In genomic region chr2:69014241-69014640, GRCm38 (mm10) we compare ENCODE assay signal across 20 mouse cellular contexts.
DNase-seq lines count a peak whose midpoint lies in the region; ATAC-seq and TF ChIP-seq lines count a peak whose summit lies in the region.
"Had no signal": no experiment of that assay in that cellular context is flagged by ENCODE, and none has a peak within 500 bp of the region (broad histone marks: within the 10 kb centered on the region; RNA-seq: fewer than 3 reads in every experiment).

No protein-coding gene starts in this region.

- peak; percentile 63 for DNase-seq in cerebellum, adult 11 months
- peak; percentile 72 to 82 for DNase-seq in cerebellum, adult 2 months
- DNase-seq in cerebellum, postnatal 10 days, result peak; percentile 43 to 63
- DNase-seq in left cerebral cortex, adult 18-20 months (ENCODE audit: low spot score in 2 of 2), result no peak
- DNase-seq in left cerebral cortex, adult 9 months (ENCODE audit: low spot score in 2 of 2), result no peak
- no peak for DNase-seq in spleen, postnatal 10 days (ENCODE audit: low spot score in 2 of 2)
- DNase-seq: adrenal gland, postnatal 14 days; gastrocnemius, postnatal 36 days; kidney, adult 8-10 months had no signal

- H3K36me3 ChIP-seq in forebrain, embryonic 13.5 days (ENCODE audit: poor library complexity, severe bottlenecking), result no peaks in the 10 kb centered on the region
- H3K36me3 ChIP-seq: embryonic facial prominence, embryonic 10.5 days; heart, embryonic 12.5 days; hindbrain, embryonic 10.5 days had no signal

- TF ChIP-seq POLR2A in cerebellum, adult 2 months (IDR thresholded peaks at IDR 0.05; ENCODE audit: borderline replicate concordance, insufficient read depth, low read length), result no peak

- no peak overlapping the region for H3K9ac ChIP-seq in forebrain, embryonic 13.5 days
- H3K9ac ChIP-seq: heart, embryonic 12.5 days; hindbrain, embryonic 14.5 days had no signal

- no peaks in the 10 kb centered on the region for H3K9me3 ChIP-seq in forebrain, embryonic 13.5 days (replicated peaks)
- H3K9me3 ChIP-seq: embryonic facial prominence, embryonic 10.5 days; heart, embryonic 12.5 days; hindbrain, embryonic 10.5 days had no signal

- H3K4me3 ChIP-seq in cerebellum, adult 2 months (replicated peaks; ENCODE audit: insufficient read depth, low read depth, low read length), result no peak overlapping the region
- H3K4me3 ChIP-seq in forebrain, embryonic 13.5 days, result no peak overlapping the region
- H3K4me3 ChIP-seq: embryonic facial prominence, embryonic 10.5 days; heart, embryonic 12.5 days; hindbrain, embryonic 10.5 days had no signal

- no peak overlapping the region for H3K4me2 ChIP-seq in forebrain, embryonic 13.5 days
- H3K4me2 ChIP-seq: heart, embryonic 12.5 days; hindbrain, embryonic 14.5 days had no signal

- TF ChIP-seq CTCF in cerebellum, adult 2 months (IDR thresholded peaks at IDR 0.05; ENCODE audit: borderline replicate concordance, insufficient read depth, low read depth, low read length), result no peak

- H3K27me3 ChIP-seq in cerebellum, adult 2 months (ENCODE audit: control insufficient read depth, insufficient read depth, low read length), result no peaks in the 10 kb centered on the region
- H3K27me3 ChIP-seq in forebrain, embryonic 13.5 days, result no peaks in the 10 kb centered on the region
- H3K27me3 ChIP-seq: CH12.LX; heart, embryonic 12.5 days; Patski had no signal

- no peak overlapping the region for H3K27ac ChIP-seq in cerebellum, adult 2 months (ENCODE audit: insufficient read depth, low read length)
- H3K27ac ChIP-seq in forebrain, embryonic 13.5 days, result no peak overlapping the region
- H3K27ac ChIP-seq: embryonic facial prominence, embryonic 10.5 days; hindbrain, embryonic 10.5 days; hindbrain, embryonic 14.5 days had no signal

- 0 out of 2 replicates have a peak, but pooled peaks have one; percentile 8 for ATAC-seq in granulocyte monocyte progenitor cell, adult 5-6 weeks (replicated peaks; ENCODE audit: poor library complexity, severe bottlenecking)
- ATAC-seq in forebrain, embryonic 13.5 days, result no peak
- ATAC-seq: activated CD4-positive, CD25-positive, alpha-beta regulatory T cell, adult 4 months; forebrain, embryonic 14.5 days; intestine, embryonic 16.5 days; Patski had no signal

- H3K4me1 ChIP-seq in cerebellum, adult 2 months (ENCODE audit: control insufficient read depth, insufficient read depth, low read length), result peaks cover 24% of the 10 kb centered on the region
- peaks cover 23% of the 10 kb centered on the region for H3K4me1 ChIP-seq in forebrain, embryonic 13.5 days

- WGBS in cerebellum, adult 2 months, result 55% methylated on average over 9 of the region's 9 CpGs
- 95% methylated on average over 9 of the region's 9 CpGs for WGBS in forebrain, embryonic 13.5 days

Comparison
In these comparisons a context has a peak if more than half of its experiments do, and no peak if none do; other contexts are left out.
1. DNase-seq: peak in cerebellum, adult 11 months (single experiment), cerebellum, adult 2 months (2 of 2) and cerebellum, postnatal 10 days (2 of 2); none in left cerebral cortex, adult 18-20 months (0 of 2), left cerebral cortex, adult 9 months (0 of 2) and spleen, postnatal 10 days (0 of 2).